Mouse (Mus musculus) limb, embryonic 11.5 days (tissue): ENCODE data around the gene Cntn1. TPM values are rescaled to one million over a fixed set of nuclear protein-coding genes. Genes with fewer than 3 reads are reported as not detected.

ENCODE experiments used
- ATAC-seq: fragments of 200-750 bp; cut with Nextera tagmentation; 2 replicates; pipeline ENCODE4 v1.8.0; 2017; ENCODE audit warnings: low read depth; ENCODE audit not compliant: insufficient number of reproducible peaks, low FRiP score, low TSS enrichment
- DNase-seq: peaks from one replicate; pipeline ENCODE4 v3.0.0-alpha.2; 2015; ENCODE audit warnings: low spot score
- H3K27ac ChIP-seq: fragments of 300-500 bp; sonication (generic); replicated peaks from 2 replicates; pipeline ENCODE4 v1.5.1; 2014; ENCODE audit warnings: low read depth, mild to moderate bottlenecking, low read length
- H3K27me3 ChIP-seq: fragments of 300-500 bp; sonication (generic); 2 replicates; pipeline ENCODE4 v1.6.1; 2014; ENCODE audit warnings: mild to moderate bottlenecking, low read length, mixed read lengths; ENCODE audit not compliant: control insufficient read depth, insufficient read depth
- H3K36me3 ChIP-seq: fragments of 300-500 bp; sonication (generic); 2 replicates; pipeline ENCODE4 v1.6.1; 2014; ENCODE audit warnings: mild to moderate bottlenecking, low read length, moderate library complexity, mixed read lengths; ENCODE audit not compliant: control insufficient read depth, insufficient read depth
- H3K4me1 ChIP-seq: fragments of 300-500 bp; sonication (generic); 2 replicates; pipeline ENCODE4 v1.6.1; 2014; ENCODE audit warnings: low read length, mixed read lengths; ENCODE audit not compliant: control insufficient read depth, insufficient read depth
- H3K4me2 ChIP-seq: fragments of 300-500 bp; sonication (generic); 2 replicates; pipeline ENCODE4 v1.6.1; 2014; ENCODE audit warnings: low read depth, mild to moderate bottlenecking, moderate library complexity; ENCODE audit not compliant: severe bottlenecking
- H3K4me3 ChIP-seq: fragments of 300-500 bp; sonication (generic); 2 replicates; pipeline ENCODE4 v1.5.1; 2014; ENCODE audit warnings: low read depth, low read length
- H3K9ac ChIP-seq: fragments of 300-500 bp; sonication (generic); 2 replicates; pipeline ENCODE4 v1.6.1; 2014; ENCODE audit warnings: mild to moderate bottlenecking, low read length
- H3K9me3 ChIP-seq: fragments of 300-500 bp; sonication (generic); 2 replicates; pipeline ENCODE4 v1.6.1; 2016; ENCODE audit warnings: low read length; ENCODE audit not compliant: control insufficient read depth
- WGBS: fragments of 180-500 bp; shearing (Covaris S2); extraction: QIAGEN DNeasy Blood & Tissue Kit; methylation state at CpG from one replicate; pipeline ENCODE4 v1.1.7; 2014; 5-methylcytosine and 5-hydroxymethylcytosine counted together
- polyA plus RNA-seq: library from polyadenylated mRNA; unstranded; fragments of >200 nt; fragmentation: Nextera tagmentation; extraction: Ambion mirVana; gene quantifications from 2 replicates; pipeline ENCODE4 v1.2.1, GENCODE M21; 2014

The Cntn1 gene
- polyA plus RNA-seq, 1 experiment from 2014 or later, result 0.64 TPM

DNA sequence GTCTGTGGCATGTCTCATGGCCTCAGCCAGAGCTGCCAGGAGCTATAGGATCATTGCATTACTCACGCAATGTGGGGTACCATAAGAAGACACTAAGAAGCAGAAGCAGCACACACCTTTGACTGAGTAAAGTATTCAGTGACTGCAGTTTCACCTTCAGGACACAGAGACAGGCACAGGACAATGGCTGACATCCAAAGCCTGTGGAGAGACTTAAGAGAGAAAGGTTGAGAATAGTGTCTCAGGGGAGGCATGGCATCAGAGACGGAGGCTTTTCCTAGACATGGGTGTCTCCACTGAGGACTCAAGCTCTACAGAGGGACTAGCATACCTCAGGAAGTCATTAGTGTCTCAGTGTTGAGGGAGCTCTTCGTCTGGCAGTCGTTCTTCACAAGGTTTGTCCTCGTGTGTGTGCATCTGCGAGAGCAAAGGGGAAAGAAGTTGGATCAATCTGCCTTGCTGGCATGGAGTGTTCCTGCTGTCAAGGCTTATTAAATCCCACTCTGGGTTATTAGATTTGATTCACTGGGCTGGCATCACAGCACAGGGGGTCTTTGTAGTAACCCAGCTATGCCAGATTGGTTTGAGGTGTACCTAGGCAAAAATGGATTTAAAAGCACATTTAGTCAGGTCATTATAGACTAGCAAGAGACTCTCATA is 149.5 kb downstream of the Cntn1 start:
- H3K4me3 ChIP-seq, result no peak overlapping the region
- no peak for ATAC-seq
- whole genome bisulfite sequencing, result 82% methylated on average over 6 of the region's 6 CpGs

DNA sequence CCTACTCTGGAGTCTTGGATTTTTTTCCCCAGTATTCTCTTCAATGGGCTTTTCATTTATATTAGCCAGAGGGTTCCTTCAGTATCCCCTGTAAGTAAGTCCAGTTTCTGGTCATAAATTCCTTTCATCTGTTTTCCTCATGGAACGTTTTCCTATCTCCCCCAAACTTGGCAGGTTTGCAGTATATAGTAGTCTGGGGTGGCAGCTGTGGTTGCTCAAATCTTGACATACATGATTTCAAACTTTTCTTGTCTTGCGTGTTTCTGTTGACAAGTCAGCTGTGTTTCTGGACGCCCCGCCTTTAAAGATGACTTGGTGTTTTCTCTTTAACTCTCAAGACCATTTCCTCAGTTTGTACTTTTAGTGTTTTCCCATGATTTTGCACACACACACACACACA is 155.7 kb downstream of the Cntn1 start:
- Histone ChIP-seq H3K4me3 (no peak overlapping the region), H3K9me3 (no peaks in the 10 kb centered on the region), H3K36me3 (no peaks in the 10 kb centered on the region), H3K27ac (no peak overlapping the region), H3K4me2 (no peak overlapping the region), H3K4me1 (no peaks in the 10 kb centered on the region), H3K27me3 (no peaks in the 10 kb centered on the region), H3K9ac (no peak overlapping the region)
- no peak for DNase-seq
- no peak for ATAC-seq
- 82% methylated on average over 4 of the region's 4 CpGs for WGBS

More for the DNA sequence above, 149.5 kb downstream of the Cntn1 start:
- Histone ChIP-seq H3K4me2 (no peak overlapping the region), H3K4me1 (no peaks in the 10 kb centered on the region), H3K27me3 (no peaks in the 10 kb centered on the region), H3K9ac (no peak overlapping the region), H3K36me3 (no peaks in the 10 kb centered on the region), H3K27ac (no peak overlapping the region), H3K9me3 (no peaks in the 10 kb centered on the region)
- DNase-seq, result no peak

DNA sequence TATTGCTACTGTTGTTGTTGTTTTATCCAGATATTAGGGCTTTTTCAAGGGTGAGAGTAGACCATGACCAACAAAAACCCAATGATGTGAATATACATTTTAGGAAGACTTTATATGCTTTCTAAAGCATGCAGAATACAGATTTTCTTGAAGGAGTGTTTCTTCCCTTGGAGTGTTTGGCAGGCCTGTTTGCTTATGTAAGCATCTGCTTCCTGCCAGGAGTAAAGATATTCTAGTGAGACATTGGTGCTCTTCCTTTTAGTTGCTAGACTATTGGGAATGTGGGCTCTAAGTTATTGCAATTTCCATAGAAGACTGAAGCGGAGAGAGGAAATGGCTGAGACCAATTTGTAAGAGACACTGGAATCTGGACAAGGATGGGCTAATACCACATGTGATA is 158.8 kb downstream of the Cntn1 start:
- no peak overlapping the region for H3K4me3 ChIP-seq
- DNase-seq (no peak), ATAC-seq (no peak)
- no peaks in the 10 kb centered on the region for H3K4me1 ChIP-seq
- 89% methylated on average over 1 of the region's 1 CpGs for WGBS
- no peak overlapping the region for H3K27ac ChIP-seq
- no peaks in the 10 kb centered on the region for H3K9me3 ChIP-seq
- H3K4me2 ChIP-seq, result no peak overlapping the region
- no peaks in the 10 kb centered on the region for H3K36me3 ChIP-seq
- H3K27me3 ChIP-seq, result no peaks in the 10 kb centered on the region
- no peak overlapping the region for H3K9ac ChIP-seq

DNA sequence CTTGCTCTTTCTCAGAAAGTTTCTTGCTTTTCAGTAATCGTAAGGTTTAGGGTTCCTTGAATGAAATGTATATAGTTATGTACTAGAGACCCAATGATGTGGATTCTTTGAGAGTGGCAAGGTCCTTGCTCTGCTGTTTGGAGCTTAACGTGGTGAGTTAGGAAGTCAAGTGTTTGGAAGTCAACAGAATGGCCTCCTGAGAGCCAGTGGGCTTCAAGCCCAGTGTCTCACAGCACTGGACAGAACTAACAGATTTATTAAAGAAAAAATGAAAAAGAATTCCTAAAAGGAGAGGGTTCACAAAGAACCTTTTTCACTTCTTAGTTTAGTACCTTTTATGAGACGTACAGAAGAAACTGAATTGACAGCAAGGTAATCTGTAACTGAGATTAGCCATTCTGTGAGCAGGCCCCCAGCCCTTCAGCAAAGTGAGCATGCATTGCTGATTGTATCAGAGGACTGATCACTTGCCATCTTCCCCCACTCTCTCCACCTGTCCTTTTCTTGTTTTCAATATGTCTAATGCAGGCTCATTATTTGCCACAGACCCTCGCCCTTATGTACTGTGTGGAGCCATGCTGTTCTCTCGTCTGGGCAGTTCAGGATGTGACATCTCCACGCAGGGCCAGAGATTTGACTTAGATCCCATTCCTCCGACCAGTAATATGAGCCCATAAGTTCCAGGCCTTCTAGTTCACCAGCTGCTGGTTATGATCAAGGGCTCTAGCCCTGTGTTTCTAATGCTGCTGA is 159.7 kb downstream of the Cntn1 start:
- no peak overlapping the region for H3K4me3 ChIP-seq
- no peaks in the 10 kb centered on the region for H3K4me1 ChIP-seq
- no peaks in the 10 kb centered on the region for H3K9me3 ChIP-seq
- H3K27me3 ChIP-seq, result no peaks in the 10 kb centered on the region
- no peaks in the 10 kb centered on the region for H3K36me3 ChIP-seq
- ATAC-seq, result no peak
- H3K9ac ChIP-seq, result no peak overlapping the region
- no peak overlapping the region for H3K27ac ChIP-seq
- DNase-seq, result no peak
- H3K4me2 ChIP-seq, result no peak overlapping the region
- 85% methylated on average over 7 of the region's 7 CpGs for WGBS

GRCm38 (mm10) chr15:92215841-92216240 is 164.9 kb downstream of the Cntn1 start:
- 77% methylated on average over 3 of the region's 3 CpGs for WGBS
- H3K4me3 ChIP-seq, result no peak overlapping the region
- no peak for ATAC-seq
- no peak overlapping the region for H3K27ac ChIP-seq
- H3K27me3 ChIP-seq, result no peaks in the 10 kb centered on the region
- H3K9me3 ChIP-seq, result no peaks in the 10 kb centered on the region
- H3K4me1 ChIP-seq, result no peaks in the 10 kb centered on the region
- no peak overlapping the region for H3K4me2 ChIP-seq
- DNase-seq, result no peak
- no peaks in the 10 kb centered on the region for H3K36me3 ChIP-seq
- H3K9ac ChIP-seq, result no peak overlapping the region

DNA sequence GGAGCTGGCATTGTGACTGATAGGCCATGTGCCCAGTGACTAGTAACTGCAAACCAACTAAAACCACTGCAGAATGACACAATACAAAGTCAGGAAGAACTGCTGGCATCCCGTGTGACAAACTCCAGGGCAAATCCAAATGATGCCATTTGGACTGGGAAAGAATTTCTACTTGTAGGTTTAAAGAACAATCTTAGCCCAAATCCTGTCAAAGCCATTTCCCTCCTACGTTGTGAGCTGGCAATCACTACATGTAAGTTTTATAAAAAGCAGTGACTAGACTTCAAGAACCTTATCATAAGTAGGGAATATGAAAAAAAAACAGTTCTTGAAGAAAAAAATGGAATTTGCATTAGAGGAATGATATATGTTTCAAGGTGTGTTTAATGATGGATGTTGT is 170.5 kb downstream of the Cntn1 start:
- no peak overlapping the region for H3K9ac ChIP-seq
- no peak overlapping the region for H3K27ac ChIP-seq
- no peak overlapping the region for H3K4me3 ChIP-seq
- H3K9me3 ChIP-seq, result no peaks in the 10 kb centered on the region
- H3K36me3 ChIP-seq, result no peaks in the 10 kb centered on the region
- ATAC-seq, result no peak
- 77% methylated on average over 2 of the region's 2 CpGs for WGBS
- H3K4me1 ChIP-seq, result no peaks in the 10 kb centered on the region
- H3K27me3 ChIP-seq, result no peaks in the 10 kb centered on the region
- DNase-seq, result no peak
- H3K4me2 ChIP-seq, result no peak overlapping the region

GRCm38 (mm10) chr15:92231386-92231785 is 180.4 kb downstream of the Cntn1 start:
- no peak overlapping the region for H3K9ac ChIP-seq
- ATAC-seq (0 out of 2 replicates have a peak, but pooled peaks have one; percentile 54), DNase-seq (no peak)
- no peak overlapping the region for H3K27ac ChIP-seq
- no peaks in the 10 kb centered on the region for H3K9me3 ChIP-seq
- H3K36me3 ChIP-seq, result no peaks in the 10 kb centered on the region
- no peak overlapping the region for H3K4me3 ChIP-seq
- H3K4me1 ChIP-seq, result no peaks in the 10 kb centered on the region
- 23% methylated on average over 7 of the region's 7 CpGs for WGBS
- no peaks in the 10 kb centered on the region for H3K27me3 ChIP-seq
- H3K4me2 ChIP-seq, result no peak overlapping the region

- no peak for DNase-seq
- Histone ChIP-seq H3K27ac (no peak overlapping the region), H3K27me3 (no peaks in the 10 kb centered on the region), H3K4me2 (no peak overlapping the region), H3K4me3 (no peak overlapping the region), H3K36me3 (no peaks in the 10 kb centered on the region), H3K4me1 (no peaks in the 10 kb centered on the region), H3K9me3 (no peaks in the 10 kb centered on the region), H3K9ac (no peak overlapping the region)
- no peak for ATAC-seq
- 84% methylated on average over 6 of the region's 6 CpGs for WGBS
Measured at GRCm38 (mm10) chr15:92235836-92236235, 184.9 kb downstream of the Cntn1 start.
